Mouse (Mus musculus): ENCODE measurements around the gene Slc13a3. TPM values are rescaled to one million over a fixed set of nuclear protein-coding genes. Genes with fewer than 3 reads are reported as not detected.

Gene Slc13a3
- total RNA-seq, 2 experiments from 2014 or later, result 0.08 TPM; not detected in 1

GRCm38 (mm10) chr2:165419670-165420111 is 53.3 kb downstream of the Slc13a3 start:
- no peak for TF ChIP-seq CTCF (IDR thresholded peaks at IDR 0.05)
- no peak overlapping the region for H3K4me3 ChIP-seq
- DNase-seq, result no peak
- intact Hi-C loops (cut with DNase I), result no loop called here
- H3K27ac ChIP-seq, result no peak overlapping the region

- DNase-seq, result no peak
- no peak for TF ChIP-seq CTCF (IDR thresholded peaks at IDR 0.05)
- no peak overlapping the region for H3K27ac ChIP-seq
- intact Hi-C loops (cut with DNase I), result no loop called here
- H3K4me3 ChIP-seq, result no peak overlapping the region
These were observed 54.5 kb downstream of the Slc13a3 start for GRCm38 (mm10) chr2:165418577-165418976.

- intact Hi-C loops (cut with DNase I), result no loop called here
- Histone ChIP-seq H3K27ac (no peak overlapping the region), H3K4me3 (no peak overlapping the region)
- peak; percentile 34 for DNase-seq
- TF ChIP-seq CTCF (IDR thresholded peaks at IDR 0.05), result no peak
These were observed 55.7 kb downstream of the Slc13a3 start for GRCm38 (mm10) chr2:165417291-165417690.

GRCm38 (mm10) chr2:165415795-165416194 is 57.2 kb downstream of the Slc13a3 start:
- Histone ChIP-seq H3K4me3 (no peak overlapping the region), H3K27ac (no peak overlapping the region)
- TF ChIP-seq CTCF (IDR thresholded peaks at IDR 0.05), result no peak
- intact Hi-C loops (cut with DNase I), result no loop called here
- no peak for DNase-seq

GRCm38 (mm10) chr2:165415141-165415721 is 57.8 kb downstream of the Slc13a3 start:
- intact Hi-C loops (cut with DNase I), result no loop called here
- no peak overlapping the region for H3K4me3 ChIP-seq
- H3K27ac ChIP-seq, result no peak overlapping the region
- TF ChIP-seq CTCF (IDR thresholded peaks at IDR 0.05), result no peak
- no peak for DNase-seq

- no peak for DNase-seq
- Histone ChIP-seq H3K4me3 (no peak overlapping the region), H3K27ac (no peak overlapping the region)
- intact Hi-C loops (cut with DNase I), result no loop called here
- TF ChIP-seq CTCF (IDR thresholded peaks at IDR 0.05), result no peak
These were observed 58.7 kb downstream of the Slc13a3 start for GRCm38 (mm10) chr2:165414321-165414720.

GRCm38 (mm10) chr2:165413884-165414283 is 59.1 kb downstream of the Slc13a3 start:
- Histone ChIP-seq H3K27ac (no peak overlapping the region), H3K4me3 (no peak overlapping the region)
- intact Hi-C loops (cut with DNase I), result no loop called here
- TF ChIP-seq CTCF (IDR thresholded peaks at IDR 0.05), result no peak
- no peak for DNase-seq

GRCm38 (mm10) chr2:165407700-165408301 is 65.2 kb downstream of the Slc13a3 start:
- peak; percentile 91 for TF ChIP-seq CTCF (IDR thresholded peaks at IDR 0.05)
- intact Hi-C loops (cut with DNase I), result loop anchor here (2.0 kb wide), 1 partner anchor 19 kb away; the partner anchor contains the start of gene Zfp334
- no peak overlapping the region for H3K27ac ChIP-seq
- peak; percentile 82 for DNase-seq
- H3K4me3 ChIP-seq, result no peak overlapping the region

- TF ChIP-seq CTCF (IDR thresholded peaks at IDR 0.05), result no peak
- no peak for DNase-seq
- intact Hi-C loops (cut with DNase I), result no loop called here
- Histone ChIP-seq H3K4me3 (no peak overlapping the region), H3K27ac (0 out of 2 replicates have a peak overlapping the region, but pooled peaks have one; percentile 8)
These were observed 67.7 kb downstream of the Slc13a3 start for GRCm38 (mm10) chr2:165405351-165405750.

- no peak overlapping the region for H3K27ac ChIP-seq
- no peak for TF ChIP-seq CTCF (IDR thresholded peaks at IDR 0.05)
- intact Hi-C loops (cut with DNase I), result no loop called here
- no peak for DNase-seq
- H3K4me3 ChIP-seq, result no peak overlapping the region
These were observed 68.1 kb downstream of the Slc13a3 start for GRCm38 (mm10) chr2:165404951-165405350.

- peak overlapping the region; percentile 62 for H3K4me3 ChIP-seq
- intact Hi-C loops (cut with DNase I), result no loop called here
- no peak for TF ChIP-seq CTCF (IDR thresholded peaks at IDR 0.05)
- no peak for DNase-seq
- peak overlapping the region; percentile 89 for H3K27ac ChIP-seq
These were observed 74.8 kb downstream of the Slc13a3 start for GRCm38 (mm10) chr2:165398164-165398785.

- no peak for TF ChIP-seq CTCF (IDR thresholded peaks at IDR 0.05)
- intact Hi-C loops (cut with DNase I), result no loop called here
- peak overlapping the region; percentile 89 for H3K27ac ChIP-seq
- DNase-seq, result peak; percentile 87
- H3K4me3 ChIP-seq, result peak overlapping the region; percentile 62
These were observed 75.4 kb downstream of the Slc13a3 start for GRCm38 (mm10) chr2:165397502-165398163.

Data from gastrocnemius, adult 2 months (tissue).